Mouse (Mus musculus): Measurements from ENCODE around the gene Fry.

- TF ChIP-seq POLR2A (IDR thresholded peaks at IDR 0.05; ENCODE audit: borderline replicate concordance, low read depth, low read length) (no peak), CTCF (IDR thresholded peaks at IDR 0.05; ENCODE audit: low read depth, low read length) (no peak)
Observed at GRCm38 (mm10) chr5:150370291-150370690, 251.8 kb downstream of the Fry start.

Data from bone marrow macrophage, adult 2 months (primary cell).